Mouse (Mus musculus): ENCODE results near the gene Myo1c. TPM values are rescaled to one million over a fixed set of nuclear protein-coding genes. Genes with fewer than 3 reads are reported as not detected.

Gene Myo1c
- polyA plus RNA-seq, 1 experiment: 130 TPM

DNA sequence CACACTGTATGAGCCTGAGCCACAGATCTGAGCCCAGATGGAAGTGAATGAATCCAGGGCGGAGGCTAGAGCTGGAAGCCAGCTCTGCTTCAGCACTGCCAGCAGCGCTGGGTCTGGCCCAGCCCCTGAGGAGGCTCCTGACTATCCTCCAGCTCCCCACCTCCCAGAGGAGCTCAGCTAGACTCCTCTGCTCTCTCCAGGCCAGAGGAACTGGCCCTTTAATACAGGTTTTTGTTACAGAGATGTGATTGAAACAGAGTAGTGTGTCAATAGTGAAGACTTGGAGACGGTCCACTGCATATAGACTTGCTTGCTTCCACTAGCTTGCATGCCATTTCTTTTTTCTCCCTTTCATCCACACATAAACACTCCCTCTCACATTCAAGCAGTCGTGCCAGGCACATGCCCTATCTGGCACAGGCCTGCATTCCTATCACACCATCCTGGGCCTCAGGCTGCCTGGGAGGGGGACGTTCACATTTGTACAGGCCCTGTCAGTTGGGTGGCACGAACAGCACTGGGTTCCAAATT is 2.6 kb upstream of the Myo1c start:
- Histone ChIP-seq H3K4me3 (ENCODE audit: extremely low read depth, insufficient read depth, insufficient read length) (no peak overlapping the region), H3K27me3 (ENCODE audit: control insufficient read depth, insufficient read depth, low read length) (no peaks in the 10 kb centered on the region), H3K4me1 (ENCODE audit: control insufficient read depth, insufficient read depth, insufficient read length) (peaks cover 22% of the 10 kb centered on the region), H3K36me3 (ENCODE audit: control insufficient read depth, insufficient read depth, low read length) (peaks cover 6% of the 10 kb centered on the region), H3K27ac (ENCODE audit: insufficient read depth, low read length) (no peak overlapping the region)
- no peak for DNase-seq (ENCODE audit: low read depth in 1 of 2, low spot score in 2 of 2)
- WGBS: 79% methylated on average over 6 of the region's 6 CpGs
- TF ChIP-seq POLR2A (IDR thresholded peaks at IDR 0.05; ENCODE audit: low read depth, low read length): no peak
- TF ChIP-seq CTCF (IDR thresholded peaks at IDR 0.05; ENCODE audit: extremely low read depth, insufficient read depth, insufficient read length, insufficient replicate concordance): no peak

DNA sequence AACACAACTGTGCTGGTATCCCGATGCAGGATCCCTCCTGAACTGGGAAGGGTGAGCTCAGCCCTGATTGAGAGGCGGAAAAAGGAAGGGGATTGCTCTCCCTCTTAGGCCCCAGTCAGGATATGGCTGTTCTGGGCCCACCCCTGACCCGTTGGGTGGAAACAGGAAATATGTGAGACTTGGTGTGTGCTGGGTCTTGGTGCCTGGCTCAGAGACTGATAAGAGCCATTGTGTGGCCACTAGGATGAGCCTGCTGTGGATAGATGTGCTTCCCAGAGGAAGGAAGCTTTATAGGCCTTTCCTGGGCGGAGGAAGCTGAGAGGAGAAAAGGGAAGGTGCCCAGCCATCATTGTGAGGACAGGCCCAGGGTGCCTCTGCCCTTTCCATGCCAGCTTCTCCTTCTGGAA is 1.1 kb upstream of the Myo1c start:
- Histone ChIP-seq H3K36me3 (ENCODE audit: control insufficient read depth, insufficient read depth, low read length) (peaks cover 6% of the 10 kb centered on the region), H3K27me3 (ENCODE audit: control insufficient read depth, insufficient read depth, low read length) (no peaks in the 10 kb centered on the region), H3K4me3 (ENCODE audit: extremely low read depth, insufficient read depth, insufficient read length) (no peak overlapping the region), H3K27ac (ENCODE audit: insufficient read depth, low read length) (peak overlapping the region; percentile 54), H3K4me1 (ENCODE audit: control insufficient read depth, insufficient read depth, insufficient read length) (peaks cover 22% of the 10 kb centered on the region)
- peak in 1 of 2 experiments; percentile 32 for DNase-seq (ENCODE audit: low read depth in 1 of 2, low spot score in 2 of 2)
- WGBS: 42% methylated on average over 4 of the region's 4 CpGs
- TF ChIP-seq POLR2A (IDR thresholded peaks at IDR 0.05; ENCODE audit: low read depth, low read length): no peak
- TF ChIP-seq CTCF (IDR thresholded peaks at IDR 0.05; ENCODE audit: extremely low read depth, insufficient read depth, insufficient read length, insufficient replicate concordance): no peak

DNA sequence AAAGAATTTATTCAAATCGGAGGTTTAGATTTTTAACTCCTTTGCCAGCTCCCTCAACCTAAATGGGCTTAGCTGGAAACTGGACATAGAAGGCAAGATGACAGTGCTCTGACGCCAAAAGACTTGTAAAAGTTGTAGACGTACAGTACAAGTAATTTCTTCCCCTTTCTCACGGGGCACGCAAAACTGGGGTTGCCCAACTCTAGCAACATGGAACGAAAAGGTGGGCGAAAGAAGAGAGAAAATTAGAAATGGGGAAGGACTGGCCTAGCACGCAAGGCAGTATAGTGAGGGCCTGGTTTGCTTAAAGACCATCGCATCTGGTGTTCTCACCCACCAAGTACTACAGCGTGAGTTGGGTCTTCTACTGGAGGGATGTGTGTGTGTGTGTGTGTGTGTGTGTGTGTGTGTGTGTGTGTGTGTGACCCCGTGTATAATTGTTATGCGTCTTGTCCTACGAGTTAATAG is 688 bp downstream of the Myo1c start:
- H3K4me1 ChIP-seq (ENCODE audit: control insufficient read depth, insufficient read depth, insufficient read length): peaks cover 27% of the 10 kb centered on the region
- H3K4me3 ChIP-seq (ENCODE audit: extremely low read depth, insufficient read depth, insufficient read length): peak overlapping the region; percentile 95
- WGBS: 17% methylated on average over 13 of the region's 13 CpGs
- TF ChIP-seq CTCF (IDR thresholded peaks at IDR 0.05; ENCODE audit: extremely low read depth, insufficient read depth, insufficient read length, insufficient replicate concordance) (no peak), POLR2A (IDR thresholded peaks at IDR 0.05; ENCODE audit: low read depth, low read length) (no peak)
- no peaks in the 10 kb centered on the region for H3K27me3 ChIP-seq (ENCODE audit: control insufficient read depth, insufficient read depth, low read length)
- peaks cover 5% of the 10 kb centered on the region; the same call in 1 of the 2 replicates for H3K36me3 ChIP-seq (ENCODE audit: control insufficient read depth, insufficient read depth, low read length)
- peak overlapping the region; percentile 99 for H3K27ac ChIP-seq (ENCODE audit: insufficient read depth, low read length)
- DNase-seq (ENCODE audit: low read depth in 1 of 2, low spot score in 2 of 2): peak in 1 of 2 experiments; percentile 17

DNA sequence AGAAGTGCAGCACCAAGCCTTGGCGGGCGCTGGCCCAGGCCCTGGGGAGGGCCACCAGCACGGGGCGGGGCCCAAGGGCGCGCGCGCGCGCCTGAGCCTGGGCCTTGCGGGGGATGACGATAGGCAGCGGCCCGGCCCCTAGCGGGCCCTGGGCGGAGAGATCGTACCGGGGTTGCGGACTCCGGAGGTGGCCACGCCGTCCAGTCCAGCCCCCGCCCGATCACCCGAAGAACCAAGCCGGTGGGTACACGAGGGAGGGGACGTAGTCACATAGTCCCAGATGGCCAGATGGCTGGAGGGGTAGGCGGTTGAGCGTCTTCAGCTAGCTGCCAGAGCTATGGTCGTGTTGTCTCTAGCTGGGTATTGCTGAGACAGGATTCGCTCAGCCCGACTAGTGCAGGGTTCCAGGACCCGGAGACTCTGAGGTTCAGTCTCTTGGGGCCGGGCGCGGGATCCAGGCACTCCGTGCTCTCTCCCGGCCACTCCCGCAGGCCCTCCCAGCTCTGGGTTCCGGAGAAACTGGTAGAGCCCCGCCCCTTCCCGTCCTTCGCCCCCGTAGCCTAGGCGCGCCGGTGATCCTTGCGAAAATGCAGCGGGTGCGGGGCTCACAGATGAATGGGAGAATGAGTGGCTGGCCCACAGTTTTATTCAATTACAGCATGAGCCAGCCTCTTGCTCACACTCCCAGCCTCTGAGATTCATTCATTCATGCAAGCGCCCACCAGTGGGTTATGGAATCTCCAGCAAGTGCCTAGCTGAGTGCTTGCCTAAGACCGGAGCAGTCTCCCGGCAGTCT is 1.3 kb downstream of the Myo1c start:
- no peaks in the 10 kb centered on the region for H3K27me3 ChIP-seq (ENCODE audit: control insufficient read depth, insufficient read depth, low read length)
- peak overlapping the region; percentile 95 for H3K4me3 ChIP-seq (ENCODE audit: extremely low read depth, insufficient read depth, insufficient read length)
- peak; percentile 63 to 85 for DNase-seq (ENCODE audit: low read depth in 1 of 2, low spot score in 2 of 2)
- peaks cover 4% of the 10 kb centered on the region; the same call in 1 of the 2 replicates for H3K36me3 ChIP-seq (ENCODE audit: control insufficient read depth, insufficient read depth, low read length)
- under 1% methylated on average over 54 of the region's 54 CpGs for WGBS
- peaks cover 27% of the 10 kb centered on the region for H3K4me1 ChIP-seq (ENCODE audit: control insufficient read depth, insufficient read depth, insufficient read length)
- peak overlapping the region; percentile 99 for H3K27ac ChIP-seq (ENCODE audit: insufficient read depth, low read length)
- TF ChIP-seq POLR2A (IDR thresholded peaks at IDR 0.05; ENCODE audit: low read depth, low read length) (no peak; the same call in 1 of the 2 replicates), CTCF (IDR thresholded peaks at IDR 0.05; ENCODE audit: extremely low read depth, insufficient read depth, insufficient read length, insufficient replicate concordance) (no peak)

DNA sequence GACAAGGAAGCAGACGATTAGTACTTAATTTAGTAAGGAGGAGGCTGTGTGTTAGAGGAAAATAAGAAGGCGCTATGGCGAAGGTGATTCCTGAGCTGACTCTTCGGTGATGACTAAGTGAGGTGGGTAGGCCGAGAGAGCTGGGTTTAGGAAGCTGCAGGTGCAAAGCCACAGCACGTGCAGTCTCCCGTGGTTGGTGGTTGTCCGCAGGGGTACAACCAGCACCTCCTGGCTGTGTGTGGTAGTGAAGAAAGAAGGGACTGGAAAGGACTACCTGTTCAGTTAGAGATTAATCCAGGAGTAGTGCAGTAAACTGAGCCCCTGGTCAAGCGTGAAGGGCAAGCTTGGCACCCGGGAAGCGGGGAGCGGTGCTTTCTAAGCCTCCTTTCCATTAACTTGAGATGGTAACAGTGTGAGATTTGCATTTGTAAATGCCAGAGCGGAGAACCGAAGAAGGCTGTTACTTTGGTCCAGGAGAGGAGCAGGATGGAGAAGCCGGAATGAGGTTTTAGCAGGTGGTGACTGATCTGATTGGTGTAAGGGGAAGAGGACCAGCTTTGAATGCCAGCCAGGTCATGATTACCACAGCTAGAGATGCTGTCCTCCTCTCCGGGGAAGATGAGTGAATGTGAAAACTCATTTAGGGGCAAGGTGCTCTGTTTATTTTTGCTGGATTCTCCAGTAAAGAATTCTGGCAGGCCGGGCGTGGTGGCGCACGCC is 2.1 kb downstream of the Myo1c start:
- peak in 1 of 2 experiments; percentile 74 for DNase-seq (ENCODE audit: low read depth in 1 of 2, low spot score in 2 of 2)
- peaks cover 4% of the 10 kb centered on the region; the same call in 1 of the 2 replicates for H3K36me3 ChIP-seq (ENCODE audit: control insufficient read depth, insufficient read depth, low read length)
- peaks cover 31% of the 10 kb centered on the region for H3K4me1 ChIP-seq (ENCODE audit: control insufficient read depth, insufficient read depth, insufficient read length)
- no peaks in the 10 kb centered on the region for H3K27me3 ChIP-seq (ENCODE audit: control insufficient read depth, insufficient read depth, low read length)
- peak overlapping the region; percentile 99 for H3K27ac ChIP-seq (ENCODE audit: insufficient read depth, low read length)
- WGBS: 25% methylated on average over 20 of the region's 20 CpGs
- H3K4me3 ChIP-seq (ENCODE audit: extremely low read depth, insufficient read depth, insufficient read length): peak overlapping the region; percentile 95
- TF ChIP-seq CTCF (IDR thresholded peaks at IDR 0.05; ENCODE audit: extremely low read depth, insufficient read depth, insufficient read length, insufficient replicate concordance) (no peak), POLR2A (IDR thresholded peaks at IDR 0.05; ENCODE audit: low read depth, low read length) (no peak)

DNA sequence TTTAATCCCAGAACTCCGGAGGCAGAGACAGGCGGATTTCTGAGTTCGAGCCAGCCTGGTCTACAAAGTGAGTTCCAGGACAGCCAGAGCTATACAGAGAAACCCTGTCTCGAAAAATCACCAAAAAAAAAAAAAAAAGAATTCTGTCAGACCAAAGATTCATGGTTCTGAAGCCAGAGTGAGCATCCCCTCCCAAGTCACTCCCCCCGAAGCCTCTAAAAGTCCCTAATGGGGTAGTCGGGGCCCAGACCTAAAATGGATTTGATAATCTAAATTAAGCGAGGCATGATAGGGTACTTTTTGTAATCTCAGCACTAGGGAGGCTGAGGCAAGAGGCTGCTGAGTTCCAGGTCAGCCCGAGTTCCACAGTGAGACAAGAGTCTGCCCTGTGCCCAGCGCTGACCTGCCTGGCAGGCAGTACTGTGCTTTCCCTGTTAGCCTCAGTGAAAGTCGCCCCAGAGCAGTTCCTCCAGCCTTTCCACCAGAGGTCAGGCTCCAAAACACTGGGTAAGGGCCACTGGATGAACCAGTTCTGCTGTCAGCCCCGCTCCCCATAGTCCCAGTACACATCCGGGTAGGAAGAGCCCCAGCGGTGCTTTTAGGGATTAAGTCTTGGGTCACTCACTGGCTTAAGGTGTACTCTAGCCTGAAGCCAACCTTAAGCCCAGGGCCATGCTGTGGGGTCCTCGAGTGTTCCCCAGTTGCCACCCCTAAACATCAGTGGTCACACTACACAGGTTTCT is 2.8 kb downstream of the Myo1c start:
- Histone ChIP-seq H3K27ac (ENCODE audit: insufficient read depth, low read length) (peak overlapping the region; percentile 99), H3K4me1 (ENCODE audit: control insufficient read depth, insufficient read depth, insufficient read length) (peaks cover 31% of the 10 kb centered on the region), H3K4me3 (ENCODE audit: extremely low read depth, insufficient read depth, insufficient read length) (peak overlapping the region; percentile 95), H3K36me3 (ENCODE audit: control insufficient read depth, insufficient read depth, low read length) (peaks cover 6% of the 10 kb centered on the region; the same call in 1 of the 2 replicates), H3K27me3 (ENCODE audit: control insufficient read depth, insufficient read depth, low read length) (no peaks in the 10 kb centered on the region)
- TF ChIP-seq CTCF (IDR thresholded peaks at IDR 0.05; ENCODE audit: extremely low read depth, insufficient read depth, insufficient read length, insufficient replicate concordance) (no peak), POLR2A (IDR thresholded peaks at IDR 0.05; ENCODE audit: low read depth, low read length) (no peak)
- 25% methylated on average over 14 of the region's 14 CpGs for WGBS
- peak in 1 of 2 experiments; percentile 28 for DNase-seq (ENCODE audit: low read depth in 1 of 2, low spot score in 2 of 2)

All from spleen, adult 2 months (tissue).